Mouse (Mus musculus) CD4-positive helper T cell, adult 2 months (primary cell): Measurements from ENCODE around the gene Abhd18.

ENCODE experiments used
- DNase-seq: peaks from one replicate; pipeline ENCODE4 v3.0.0-alpha.2; 2012; ENCODE audit warnings: low read depth, missing footprints, low spot score

The Abhd18 gene

DNA sequence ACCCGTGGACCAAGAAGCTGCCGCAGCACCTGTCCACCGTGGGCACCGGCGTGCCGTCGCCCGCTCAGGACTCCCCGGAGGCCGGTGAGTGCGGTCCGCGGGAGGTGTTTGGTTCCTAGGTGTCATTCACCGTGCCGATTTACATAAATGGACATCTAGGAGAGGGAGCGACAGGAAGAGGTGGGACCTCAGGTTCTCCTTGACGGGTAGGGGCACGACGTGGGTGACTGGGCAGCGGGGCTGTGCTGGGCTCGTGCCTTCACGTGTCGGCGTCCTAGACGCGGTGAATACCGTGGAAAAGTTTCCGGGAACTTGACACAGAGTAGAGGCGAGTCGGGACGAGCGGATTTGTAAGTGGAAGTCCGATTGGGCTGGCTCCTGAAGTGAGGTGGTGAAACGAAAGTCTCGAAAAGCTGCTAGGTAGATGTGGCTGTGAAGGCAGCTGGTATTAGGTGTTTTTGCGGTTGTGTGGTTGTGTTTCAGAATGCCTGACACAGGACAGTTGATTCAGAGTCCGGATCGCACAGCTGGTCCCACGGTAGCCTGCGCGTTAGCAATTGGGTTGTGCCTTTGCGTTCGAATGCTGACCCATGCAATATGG, 103.9 kb downstream of the Abhd18 start:
- DNase-seq, result peak; percentile 75

DNA sequence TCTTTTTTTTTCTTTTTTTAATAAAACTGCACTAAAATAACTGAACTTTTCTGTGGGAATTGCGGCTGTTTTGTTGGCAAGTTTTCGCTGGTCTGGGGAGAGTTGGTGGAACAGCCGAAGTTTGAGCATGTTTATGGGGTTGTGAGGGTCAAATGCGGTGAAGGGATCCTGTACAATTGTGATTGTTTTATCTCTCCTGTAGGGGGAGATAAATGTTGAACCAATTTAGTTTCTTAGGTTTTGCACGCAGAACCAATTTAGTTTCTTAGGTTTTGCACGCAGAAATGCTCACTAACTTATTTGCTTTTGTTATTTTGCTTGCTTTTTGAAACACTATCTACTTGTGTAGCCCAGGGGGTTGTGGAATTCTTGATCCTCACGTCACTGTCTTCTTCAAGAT, 104.6 kb downstream of the Abhd18 start:
- peak; percentile 62 for DNase-seq

DNA sequence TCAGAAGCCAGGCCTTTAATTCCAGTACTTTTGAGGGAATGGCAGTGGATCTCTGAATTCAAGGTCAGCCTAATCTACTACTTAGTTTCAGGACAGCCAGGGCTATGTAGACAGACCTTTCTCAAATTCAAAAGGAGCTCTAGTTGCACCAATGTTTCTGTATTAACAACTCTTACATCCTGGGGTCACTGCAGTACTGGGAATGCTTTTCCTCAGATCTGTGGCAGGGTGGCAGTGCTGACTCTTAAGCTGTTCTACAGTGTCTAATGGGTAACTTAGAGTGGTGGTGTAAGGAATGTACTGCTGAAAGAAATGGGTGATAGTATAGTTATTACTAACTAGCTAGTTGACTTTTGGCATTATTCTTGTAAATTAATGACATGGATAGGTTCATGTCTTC, 105.8 kb downstream of the Abhd18 start:
- DNase-seq, result no peak

DNA sequence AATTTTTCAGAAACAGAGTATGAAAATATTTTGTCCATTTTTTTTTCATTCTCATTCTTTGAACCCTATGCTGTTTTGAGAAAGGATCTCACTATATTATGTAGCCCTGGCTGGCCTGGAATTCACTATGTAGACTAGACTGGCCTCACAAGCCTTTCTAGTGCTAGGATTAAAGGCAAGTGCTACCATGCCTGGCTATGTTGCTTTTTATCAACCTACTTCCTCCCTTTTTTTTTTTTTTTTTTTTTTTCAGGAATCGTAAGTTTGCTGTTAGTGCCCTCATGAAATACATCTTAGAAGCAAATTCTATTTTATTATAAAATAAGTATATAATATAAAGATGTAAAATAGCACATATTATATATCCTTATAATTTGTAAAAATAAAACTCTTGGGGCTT, 108.0 kb downstream of the Abhd18 start:
- DNase-seq, result no peak

DNA sequence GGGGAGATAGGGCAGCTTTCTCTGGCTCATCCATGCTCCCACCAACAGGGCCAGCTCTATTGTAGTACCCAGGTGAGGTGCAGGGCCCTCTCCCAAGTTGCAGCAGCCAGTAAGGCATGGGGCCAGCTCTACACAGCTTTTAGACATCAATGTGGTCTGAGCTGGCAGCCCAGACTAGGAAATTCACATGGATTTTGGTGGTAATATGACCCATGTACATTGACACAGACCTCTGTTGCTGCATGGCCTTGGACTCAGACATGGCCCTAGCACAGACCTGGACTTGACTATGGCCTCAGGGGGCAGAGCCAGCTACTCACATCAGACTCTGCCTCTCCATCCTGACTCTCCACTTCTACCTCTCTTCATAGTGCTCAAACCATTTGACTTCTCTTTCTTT, 112.1 kb downstream of the Abhd18 start:
- no peak for DNase-seq

DNA sequence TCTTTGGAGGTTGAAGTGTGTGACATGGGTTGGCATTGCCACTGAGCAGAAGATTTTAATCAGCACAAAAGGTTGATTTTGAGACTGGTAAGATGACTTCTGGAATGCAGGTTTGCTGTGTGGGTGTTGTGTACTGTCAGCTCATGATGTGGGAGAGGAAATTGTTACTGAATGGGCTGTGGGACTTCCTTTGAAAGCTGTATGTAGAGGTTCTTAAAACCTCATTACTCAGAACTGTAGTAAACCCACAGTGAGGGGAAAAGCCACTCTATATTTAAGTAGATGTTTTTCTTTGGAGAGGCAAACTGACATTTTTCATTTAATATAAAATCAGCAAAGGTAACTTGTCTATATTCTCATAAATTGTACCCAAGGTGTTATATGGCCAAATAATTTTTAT, 134.0 kb downstream of the Abhd18 start:
- DNase-seq, result peak; percentile 54

DNA sequence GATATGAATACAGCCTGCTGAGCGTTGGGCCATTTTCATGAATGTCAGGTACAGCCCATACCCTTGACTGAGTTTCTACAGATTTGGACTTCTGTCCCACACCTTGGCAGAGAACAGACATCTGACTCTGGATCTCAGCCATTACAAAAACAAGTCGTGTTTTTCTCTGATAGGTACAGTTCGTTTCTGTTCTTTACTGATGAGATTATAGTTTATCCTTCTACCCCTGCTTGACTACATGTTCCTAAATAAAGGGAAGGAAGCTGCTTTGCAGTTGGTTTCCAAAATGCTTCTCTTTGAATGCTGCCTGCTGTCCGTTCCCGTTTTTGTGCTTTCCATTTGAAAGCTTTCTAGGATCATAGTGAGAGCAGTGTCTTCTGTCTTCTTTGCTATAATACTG, 140.8 kb downstream of the Abhd18 start:
- DNase-seq, result no peak
